Mouse (Mus musculus) CH12.LX (cell line): ENCODE measurements around the gene Alg5.

Source experiments
- CTCF ChIP-seq, 2 experiments: IDR thresholded peaks in 1 of 2; conservative IDR thresholded peaks in 1 of 2; 2 replicates each; pipeline ENCODE4 v1.5.1; 2011 to 2012; ENCODE audit warnings: low read depth in 2 of 2, low read length in 2 of 2, improper control_type of control experiment in 1 of 2, inconsistent platforms in 1 of 2, mild to moderate bottlenecking in 1 of 2, moderate library complexity in 1 of 2
- IRF4 ChIP-seq: IDR thresholded peaks from 2 replicates; pipeline ENCODE4 v1.6.1; 2014; ENCODE audit warnings: low read depth, mild to moderate bottlenecking, inconsistent platforms, low read length, improper control_type of control experiment
- JUN ChIP-seq: IDR thresholded peaks from 2 replicates; pipeline ENCODE4 v1.6.1; 2011; ENCODE audit warnings: low read depth, mild to moderate bottlenecking, low read length, improper control_type of control experiment, moderate library complexity; ENCODE audit not compliant: insufficient read depth
- POLR2A ChIP-seq: IDR thresholded peaks from 2 replicates; pipeline ENCODE4 v1.6.1; 2011; ENCODE audit warnings: low read depth, mild to moderate bottlenecking, improper control_type of control experiment, low read length
- RCOR1 ChIP-seq: conservative IDR thresholded peaks from 2 replicates; pipeline ENCODE4 v1.6.1; 2012; ENCODE audit warnings: low read depth, mild to moderate bottlenecking, inconsistent platforms, low read length, improper control_type of control experiment

DNA sequence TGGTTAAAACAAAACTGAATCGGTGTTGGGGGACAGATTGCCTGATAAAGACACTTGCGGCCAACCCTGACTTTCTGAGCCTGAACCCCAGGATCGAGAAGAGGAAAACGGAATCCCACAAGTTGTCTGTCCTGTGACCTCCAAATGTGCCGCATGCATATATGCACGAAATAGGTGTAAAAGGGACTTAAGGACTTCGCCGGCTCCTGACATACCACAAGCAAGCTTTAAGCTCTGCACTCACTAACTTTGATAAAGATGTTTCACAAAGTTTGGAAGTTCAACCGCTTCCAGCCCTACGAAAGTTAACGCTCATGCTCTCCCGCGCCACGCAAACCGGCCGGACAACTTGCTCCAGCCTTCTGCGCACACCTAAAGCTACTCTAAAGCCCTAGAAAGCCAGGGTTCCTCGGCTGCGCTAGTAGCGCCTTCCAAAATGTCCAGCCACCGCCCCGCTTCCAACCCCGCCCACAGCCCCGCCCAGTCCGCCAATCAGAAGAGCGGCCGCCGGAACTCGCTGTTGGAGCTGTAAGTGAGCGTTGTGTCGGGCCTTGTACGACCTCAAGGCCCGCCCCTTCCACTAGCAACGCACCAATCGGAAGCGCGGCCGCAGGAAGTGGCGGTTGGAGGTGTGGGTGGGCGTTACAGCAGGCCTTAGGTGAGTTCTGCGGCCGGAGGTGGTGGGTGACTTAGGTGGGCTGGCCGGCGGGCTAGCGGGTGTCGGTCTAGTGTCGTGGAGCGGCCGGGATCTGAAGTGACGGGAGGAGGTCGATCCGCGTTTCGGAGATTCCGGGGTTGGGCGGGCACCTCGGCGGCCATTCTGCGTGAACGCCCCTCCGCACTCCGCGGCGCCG, 42.9 kb upstream of the Alg5 start, which contains the start of gene Supt20:
- TF ChIP-seq RCOR1 (no peak), CTCF (conservative IDR thresholded peaks at IDR 0.05 in 1 of 2, IDR thresholded peaks at IDR 0.05 in 1 of 2; ENCODE audit: low read depth in 2 of 2, low read length in 2 of 2) (no peak), POLR2A (peak; percentile 74), JUN (no peak), IRF4 (0 out of 2 replicates have a peak, but pooled peaks have one; percentile 14)
